Mouse (Mus musculus): ENCODE results near the gene Ptx4. TPM values are rescaled to one million over a fixed set of nuclear protein-coding genes. Genes with fewer than 3 reads are reported as not detected.

Ptx4 gene
- polyA plus RNA-seq, 1 experiment = not detected

DNA sequence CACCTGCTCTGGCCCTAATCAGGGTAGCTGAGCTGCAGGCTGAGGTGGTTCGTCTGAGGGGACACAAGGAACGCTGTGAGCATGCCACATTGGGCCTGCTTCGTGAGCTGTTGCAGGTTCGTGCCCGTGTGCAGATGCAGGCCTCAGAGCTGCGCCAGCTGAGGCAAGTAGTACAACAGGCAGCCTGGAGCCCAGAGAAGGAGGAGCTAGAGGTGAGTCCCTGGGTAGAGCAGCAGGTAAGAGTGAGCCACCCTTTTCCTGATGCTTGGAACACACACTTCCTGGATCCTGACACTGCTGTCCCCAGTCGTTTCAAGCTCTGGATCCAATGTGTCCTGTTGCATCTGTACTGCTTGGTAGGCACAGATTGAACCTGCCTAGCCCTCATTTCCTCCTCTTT is 42.8 kb downstream of the Ptx4 start:
- H3K27me3 ChIP-seq (ENCODE audit: control insufficient read depth, insufficient read depth, insufficient read length) = no peaks in the 10 kb centered on the region
- no peak overlapping the region for H3K4me3 ChIP-seq (ENCODE audit: insufficient read depth, poor library complexity, severe bottlenecking)
- H3K36me3 ChIP-seq (ENCODE audit: control insufficient read depth, insufficient read depth) = peaks cover 15% of the 10 kb centered on the region
- TF ChIP-seq USF1 (IDR thresholded peaks at IDR 0.05; ENCODE audit: low read depth) (no peak), FOSL1 (IDR thresholded peaks at IDR 0.05; ENCODE audit: insufficient read depth, low read length, poor library complexity, severe bottlenecking) (no peak), MYOD1 (IDR thresholded peaks at IDR 0.05; ENCODE audit: control insufficient read depth, insufficient read length, low read depth) (no peak), MAX (IDR thresholded peaks at IDR 0.05) (no peak)
- no peaks in the 10 kb centered on the region for H3K79me2 ChIP-seq (ENCODE audit: control insufficient read depth, insufficient read depth)
- H3ac ChIP-seq (ENCODE audit: control insufficient read depth, insufficient read length, low read depth) = no peak overlapping the region
- no peaks in the 10 kb centered on the region for H3K79me3 ChIP-seq (ENCODE audit: low read depth)

DNA sequence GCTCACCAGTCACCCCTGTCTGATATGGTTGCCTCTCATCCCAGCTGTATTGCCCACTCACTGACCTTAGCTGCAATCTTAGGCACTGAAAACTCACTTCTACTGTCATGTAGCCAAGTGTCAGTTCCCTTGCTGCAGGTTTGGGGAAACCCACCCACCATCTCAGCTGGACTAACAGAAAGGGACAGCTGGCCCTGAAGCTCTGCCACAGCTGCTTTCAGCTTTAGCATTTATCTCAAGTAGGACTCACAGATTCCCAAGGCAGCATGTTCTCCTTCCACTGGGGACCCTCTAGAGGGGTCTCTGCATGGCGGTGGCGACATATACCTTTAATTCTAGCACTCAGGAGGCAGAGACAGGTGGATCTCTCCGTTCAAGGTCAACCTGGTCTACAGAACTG is 44.2 kb downstream of the Ptx4 start:
- no peak overlapping the region for H3K4me3 ChIP-seq (ENCODE audit: insufficient read depth, poor library complexity, severe bottlenecking)
- TF ChIP-seq CEBPB (IDR thresholded peaks at IDR 0.05; ENCODE audit: low read depth) = no peak
- TF ChIP-seq CTCF (IDR thresholded peaks at IDR 0.05; ENCODE audit: control insufficient read depth, insufficient read depth, insufficient read length) = no peak
- TF ChIP-seq FOSL1 (IDR thresholded peaks at IDR 0.05; ENCODE audit: insufficient read depth, low read length, poor library complexity, severe bottlenecking) = no peak
- TF ChIP-seq USF1 (IDR thresholded peaks at IDR 0.05; ENCODE audit: low read depth) = no peak
- TF ChIP-seq MYOG (IDR thresholded peaks at IDR 0.05; ENCODE audit: control insufficient read depth, extremely low read depth, insufficient read length) = no peak
- TF ChIP-seq MAX (IDR thresholded peaks at IDR 0.05) = no peak
- TF ChIP-seq MYOD1 (IDR thresholded peaks at IDR 0.05; ENCODE audit: control insufficient read depth, insufficient read length, low read depth) = no peak
- H3ac ChIP-seq (ENCODE audit: control insufficient read depth, insufficient read length, low read depth) = no peak overlapping the region

GRCm38 (mm10) chr17:25165970-25166671 is 45.6 kb downstream of the Ptx4 start:
- TF ChIP-seq CTCF (IDR thresholded peaks at IDR 0.05; ENCODE audit: control insufficient read depth, insufficient read depth, insufficient read length) = no peak
- TF ChIP-seq USF1 (IDR thresholded peaks at IDR 0.05; ENCODE audit: low read depth) = no peak
- TF ChIP-seq FOSL1 (IDR thresholded peaks at IDR 0.05; ENCODE audit: insufficient read depth, low read length, poor library complexity, severe bottlenecking) = no peak
- no peak for TF ChIP-seq MYOD1 (IDR thresholded peaks at IDR 0.05; ENCODE audit: control insufficient read depth, insufficient read length, low read depth)
- no peak for TF ChIP-seq CEBPB (IDR thresholded peaks at IDR 0.05; ENCODE audit: low read depth)
- no peak for TF ChIP-seq MYOG (IDR thresholded peaks at IDR 0.05; ENCODE audit: control insufficient read depth, extremely low read depth, insufficient read length)
- no peak for TF ChIP-seq MAX (IDR thresholded peaks at IDR 0.05)
- no peaks in the 10 kb centered on the region for H3K79me3 ChIP-seq (ENCODE audit: low read depth)
- H3K27me3 ChIP-seq (ENCODE audit: control insufficient read depth, insufficient read depth, insufficient read length) = peaks cover 7% of the 10 kb centered on the region
- no peak overlapping the region for H3ac ChIP-seq (ENCODE audit: control insufficient read depth, insufficient read length, low read depth)
- no peaks in the 10 kb centered on the region for H3K36me3 ChIP-seq (ENCODE audit: control insufficient read depth, insufficient read depth)
- no peak overlapping the region for H3K4me3 ChIP-seq (ENCODE audit: insufficient read depth, poor library complexity, severe bottlenecking)
- H3K79me2 ChIP-seq (ENCODE audit: control insufficient read depth, insufficient read depth) = no peaks in the 10 kb centered on the region

More for the DNA sequence above, 44.2 kb downstream of the Ptx4 start:
- H3K27me3 ChIP-seq (ENCODE audit: control insufficient read depth, insufficient read depth, insufficient read length) = peaks cover 3% of the 10 kb centered on the region
- no peaks in the 10 kb centered on the region for H3K79me3 ChIP-seq (ENCODE audit: low read depth)
- H3K36me3 ChIP-seq (ENCODE audit: control insufficient read depth, insufficient read depth) = peaks cover 14% of the 10 kb centered on the region
- no peaks in the 10 kb centered on the region for H3K79me2 ChIP-seq (ENCODE audit: control insufficient read depth, insufficient read depth)

- Histone ChIP-seq H3K27me3 (ENCODE audit: control insufficient read depth, insufficient read depth, insufficient read length) (peaks cover 28% of the 10 kb centered on the region), H3ac (ENCODE audit: control insufficient read depth, insufficient read length, low read depth) (no peak overlapping the region), H3K36me3 (ENCODE audit: control insufficient read depth, insufficient read depth) (no peaks in the 10 kb centered on the region), H3K4me3 (ENCODE audit: insufficient read depth, poor library complexity, severe bottlenecking) (no peak overlapping the region), H3K79me2 (ENCODE audit: control insufficient read depth, insufficient read depth) (no peaks in the 10 kb centered on the region), H3K79me3 (ENCODE audit: low read depth) (no peaks in the 10 kb centered on the region)
- no peak for TF ChIP-seq FOSL1 (IDR thresholded peaks at IDR 0.05; ENCODE audit: insufficient read depth, low read length, poor library complexity, severe bottlenecking)
- TF ChIP-seq CTCF (IDR thresholded peaks at IDR 0.05; ENCODE audit: control insufficient read depth, insufficient read depth, insufficient read length) = no peak
- no peak for TF ChIP-seq MYOD1 (IDR thresholded peaks at IDR 0.05; ENCODE audit: control insufficient read depth, insufficient read length, low read depth)
- no peak for TF ChIP-seq CEBPB (IDR thresholded peaks at IDR 0.05; ENCODE audit: low read depth)
- no peak for TF ChIP-seq USF1 (IDR thresholded peaks at IDR 0.05; ENCODE audit: low read depth)
- TF ChIP-seq MAX (IDR thresholded peaks at IDR 0.05) = no peak
- TF ChIP-seq MYOG (IDR thresholded peaks at IDR 0.05; ENCODE audit: control insufficient read depth, extremely low read depth, insufficient read length) = no peak
Observed at GRCm38 (mm10) chr17:25169706-25170105, 49.1 kb downstream of the Ptx4 start.

DNA sequence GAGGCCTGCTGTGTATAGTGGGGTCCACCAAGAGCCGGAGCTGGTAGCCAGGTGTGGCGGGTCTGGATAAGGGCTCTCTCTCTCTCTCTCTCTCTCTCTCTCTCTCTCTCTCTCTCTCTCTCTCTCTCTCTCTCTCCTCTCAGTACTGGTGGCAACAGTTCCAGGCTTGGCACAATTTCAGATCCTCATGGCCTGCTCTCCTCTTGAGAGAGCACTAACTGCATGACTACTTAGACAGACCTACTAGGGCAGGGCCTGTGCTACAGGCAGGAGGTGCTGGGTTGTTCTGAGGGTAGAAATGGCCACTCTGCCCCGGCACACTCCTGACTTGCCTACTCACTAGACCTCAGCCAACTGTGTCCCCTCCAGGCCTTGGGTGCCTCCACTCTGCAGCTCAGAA is 52.0 kb downstream of the Ptx4 start:
- H3K36me3 ChIP-seq (ENCODE audit: control insufficient read depth, insufficient read depth) = no peaks in the 10 kb centered on the region
- H3K79me3 ChIP-seq (ENCODE audit: low read depth) = no peaks in the 10 kb centered on the region
- H3K79me2 ChIP-seq (ENCODE audit: control insufficient read depth, insufficient read depth) = no peaks in the 10 kb centered on the region
- no peak for TF ChIP-seq MAX (IDR thresholded peaks at IDR 0.05)
- TF ChIP-seq FOSL1 (IDR thresholded peaks at IDR 0.05; ENCODE audit: insufficient read depth, low read length, poor library complexity, severe bottlenecking) = no peak
- no peak for TF ChIP-seq USF1 (IDR thresholded peaks at IDR 0.05; ENCODE audit: low read depth)
- TF ChIP-seq MYOD1 (IDR thresholded peaks at IDR 0.05; ENCODE audit: control insufficient read depth, insufficient read length, low read depth) = no peak
- TF ChIP-seq MYOG (IDR thresholded peaks at IDR 0.05; ENCODE audit: control insufficient read depth, extremely low read depth, insufficient read length) = no peak
- TF ChIP-seq CEBPB (IDR thresholded peaks at IDR 0.05; ENCODE audit: low read depth) = no peak
- H3ac ChIP-seq (ENCODE audit: control insufficient read depth, insufficient read length, low read depth) = no peak overlapping the region
- H3K4me3 ChIP-seq (ENCODE audit: insufficient read depth, poor library complexity, severe bottlenecking) = no peak overlapping the region
- peaks cover 52% of the 10 kb centered on the region for H3K27me3 ChIP-seq (ENCODE audit: control insufficient read depth, insufficient read depth, insufficient read length)

Other genes starting within 250 kb of the Ptx4 start
- gene Nubp2, start 234.4 kb upstream of the Ptx4 start, polyA plus RNA-seq (2012; fragmentation: generic; extraction: Trizol) = 66.5 TPM
- 37.0 TPM for gene Spsb3, start 234.1 kb upstream of the Ptx4 start, polyA plus RNA-seq (2012; fragmentation: generic; extraction: Trizol)
- 11.2 TPM for gene Eme2, start 225.7 kb upstream of the Ptx4 start, polyA plus RNA-seq (2012; fragmentation: generic; extraction: Trizol)
- 107 TPM for gene Mrps34, start 225.6 kb upstream of the Ptx4 start, polyA plus RNA-seq (2012; fragmentation: generic; extraction: Trizol)
- 19.8 TPM for gene Nme3, start 224.3 kb upstream of the Ptx4 start, polyA plus RNA-seq (2012; fragmentation: generic; extraction: Trizol)
- 17.7 TPM for gene Mapk8ip3, start 183.8 kb upstream of the Ptx4 start, polyA plus RNA-seq (2012; fragmentation: generic; extraction: Trizol)
- 57.4 TPM for gene Jpt2, start 160.1 kb upstream of the Ptx4 start, polyA plus RNA-seq (2012; fragmentation: generic; extraction: Trizol)
- 4.3 TPM for gene Cramp1l, start 105.0 kb upstream of the Ptx4 start, polyA plus RNA-seq (2012; fragmentation: generic; extraction: Trizol)
- gene Ift140, start 104.7 kb upstream of the Ptx4 start, polyA plus RNA-seq (2012; fragmentation: generic; extraction: Trizol) = 7.5 TPM
- gene Tmem204, start 37.2 kb upstream of the Ptx4 start, polyA plus RNA-seq (2012; fragmentation: generic; extraction: Trizol) = 0.37 TPM
- gene Telo2, start 4.8 kb upstream of the Ptx4 start, polyA plus RNA-seq (2012; fragmentation: generic; extraction: Trizol) = 18.3 TPM
- 19.9 TPM for gene Clcn7, start 12.6 kb downstream of the Ptx4 start, polyA plus RNA-seq (2012; fragmentation: generic; extraction: Trizol)
- not detected for gene Ccdc154, start 41.7 kb downstream of the Ptx4 start, polyA plus RNA-seq (2012; fragmentation: generic; extraction: Trizol)
- gene Gm38655, start 54.7 kb downstream of the Ptx4 start, polyA plus RNA-seq (2012; fragmentation: generic; extraction: Trizol) = not detected
- gene BC003965, start 63.8 kb downstream of the Ptx4 start, polyA plus RNA-seq (2012; fragmentation: generic; extraction: Trizol) = 14.3 TPM
- gene Unkl, start 67.6 kb downstream of the Ptx4 start, polyA plus RNA-seq (2012; fragmentation: generic; extraction: Trizol) = 1.8 TPM
- gene Gnptg, start 119.4 kb downstream of the Ptx4 start, polyA plus RNA-seq (2012; fragmentation: generic; extraction: Trizol) = 22.7 TPM
- gene Tsr3, start 119.4 kb downstream of the Ptx4 start, polyA plus RNA-seq (2012; fragmentation: generic; extraction: Trizol) = 39.3 TPM
- 0.16 TPM for gene Baiap3, start 135.6 kb downstream of the Ptx4 start, polyA plus RNA-seq (2012; fragmentation: generic; extraction: Trizol)
- gene Ube2i, start 153.9 kb downstream of the Ptx4 start, polyA plus RNA-seq (2012; fragmentation: generic; extraction: Trizol) = 405 TPM
- gene Prss34, start 177.6 kb downstream of the Ptx4 start, polyA plus RNA-seq (2012; fragmentation: generic; extraction: Trizol) = not detected
- gene Prss28, start 187.9 kb downstream of the Ptx4 start, polyA plus RNA-seq (2012; fragmentation: generic; extraction: Trizol) = not detected
- not detected for gene Prss29, start 197.9 kb downstream of the Ptx4 start, polyA plus RNA-seq (2012; fragmentation: generic; extraction: Trizol)
- 2.5 TPM for gene Tpsab1, start 224.8 kb downstream of the Ptx4 start, polyA plus RNA-seq (2012; fragmentation: generic; extraction: Trizol)
- not detected for gene Tpsb2, start 245.5 kb downstream of the Ptx4 start, polyA plus RNA-seq (2012; fragmentation: generic; extraction: Trizol)
- not detected for gene Tpsg1, start 248.5 kb downstream of the Ptx4 start, polyA plus RNA-seq (2012; fragmentation: generic; extraction: Trizol)

Measured in C2C12 (cell line).